Mouse (Mus musculus): Measurements from ENCODE around the gene Pkp3. TPM values are rescaled to one million over a fixed set of nuclear protein-coding genes. Genes with fewer than 3 reads are reported as not detected.

Pkp3 gene
- polyA plus RNA-seq, 1 experiment: 0.88 TPM

DNA sequence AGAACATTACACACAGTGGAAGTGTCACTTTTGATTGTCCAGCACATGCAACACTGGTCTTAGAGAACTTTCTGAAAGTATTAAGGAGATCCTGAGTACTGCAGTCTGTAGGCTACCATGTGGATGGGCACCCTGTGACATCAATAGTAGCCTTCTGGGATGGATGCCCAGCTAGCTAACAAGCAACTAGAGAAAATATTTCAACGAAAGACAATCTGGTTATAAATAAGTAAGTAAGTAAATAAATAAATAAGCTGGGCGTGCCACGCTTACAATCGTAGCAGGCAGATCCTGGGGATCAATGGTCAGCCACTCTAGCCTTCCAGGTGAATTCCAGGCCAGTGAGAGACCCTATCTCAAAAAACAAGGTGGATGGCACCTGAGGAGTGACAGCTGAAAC is 26.0 kb upstream of the Pkp3 start:
- no peaks in the 10 kb centered on the region for H3K79me2 ChIP-seq (ENCODE audit: control insufficient read depth, insufficient read depth)
- H3K4me3 ChIP-seq (ENCODE audit: insufficient read depth, poor library complexity, severe bottlenecking): no peak overlapping the region
- no peaks in the 10 kb centered on the region for H3K27me3 ChIP-seq (ENCODE audit: control insufficient read depth, insufficient read depth, insufficient read length)
- H3ac ChIP-seq (ENCODE audit: control insufficient read depth, insufficient read length, low read depth): no peak overlapping the region
- no peaks in the 10 kb centered on the region for H3K36me3 ChIP-seq (ENCODE audit: control insufficient read depth, insufficient read depth)
- no peaks in the 10 kb centered on the region for H3K79me3 ChIP-seq (ENCODE audit: low read depth)
- no peak for TF ChIP-seq MYOG (IDR thresholded peaks at IDR 0.05; ENCODE audit: control insufficient read depth, extremely low read depth, insufficient read length)
- TF ChIP-seq MAX (IDR thresholded peaks at IDR 0.05): no peak
- no peak for TF ChIP-seq USF1 (IDR thresholded peaks at IDR 0.05; ENCODE audit: low read depth)
- no peak for TF ChIP-seq CEBPB (IDR thresholded peaks at IDR 0.05; ENCODE audit: low read depth)
- TF ChIP-seq MYOD1 (IDR thresholded peaks at IDR 0.05; ENCODE audit: control insufficient read depth, insufficient read length, low read depth): no peak
- no peak for TF ChIP-seq CTCF (IDR thresholded peaks at IDR 0.05; ENCODE audit: control insufficient read depth, insufficient read depth, insufficient read length)
- no peak for TF ChIP-seq FOSL1 (IDR thresholded peaks at IDR 0.05; ENCODE audit: insufficient read depth, low read length, poor library complexity, severe bottlenecking)

GRCm38 (mm10) chr7:141052421-141052820 is 25.6 kb upstream of the Pkp3 start:
- H3K36me3 ChIP-seq (ENCODE audit: control insufficient read depth, insufficient read depth): no peaks in the 10 kb centered on the region
- no peaks in the 10 kb centered on the region for H3K27me3 ChIP-seq (ENCODE audit: control insufficient read depth, insufficient read depth, insufficient read length)
- H3ac ChIP-seq (ENCODE audit: control insufficient read depth, insufficient read length, low read depth): no peak overlapping the region
- H3K79me2 ChIP-seq (ENCODE audit: control insufficient read depth, insufficient read depth): no peaks in the 10 kb centered on the region
- no peak overlapping the region for H3K4me3 ChIP-seq (ENCODE audit: insufficient read depth, poor library complexity, severe bottlenecking)
- H3K79me3 ChIP-seq (ENCODE audit: low read depth): no peaks in the 10 kb centered on the region
- TF ChIP-seq CEBPB (IDR thresholded peaks at IDR 0.05; ENCODE audit: low read depth) (no peak), CTCF (IDR thresholded peaks at IDR 0.05; ENCODE audit: control insufficient read depth, insufficient read depth, insufficient read length) (no peak)

- TF ChIP-seq FOSL1 (IDR thresholded peaks at IDR 0.05; ENCODE audit: insufficient read depth, low read length, poor library complexity, severe bottlenecking) (no peak), MAX (IDR thresholded peaks at IDR 0.05) (no peak), CTCF (IDR thresholded peaks at IDR 0.05; ENCODE audit: control insufficient read depth, insufficient read depth, insufficient read length) (no peak), MYOD1 (IDR thresholded peaks at IDR 0.05; ENCODE audit: control insufficient read depth, insufficient read length, low read depth) (no peak), CEBPB (IDR thresholded peaks at IDR 0.05; ENCODE audit: low read depth) (no peak), USF1 (IDR thresholded peaks at IDR 0.05; ENCODE audit: low read depth) (no peak), MYOG (IDR thresholded peaks at IDR 0.05; ENCODE audit: control insufficient read depth, extremely low read depth, insufficient read length) (no peak)
- no peaks in the 10 kb centered on the region for H3K79me3 ChIP-seq (ENCODE audit: low read depth)
- H3K79me2 ChIP-seq (ENCODE audit: control insufficient read depth, insufficient read depth): no peaks in the 10 kb centered on the region
- no peak overlapping the region for H3ac ChIP-seq (ENCODE audit: control insufficient read depth, insufficient read length, low read depth)
- no peaks in the 10 kb centered on the region for H3K36me3 ChIP-seq (ENCODE audit: control insufficient read depth, insufficient read depth)
- H3K4me3 ChIP-seq (ENCODE audit: insufficient read depth, poor library complexity, severe bottlenecking): no peak overlapping the region
- no peaks in the 10 kb centered on the region for H3K27me3 ChIP-seq (ENCODE audit: control insufficient read depth, insufficient read depth, insufficient read length)
Measured at GRCm38 (mm10) chr7:141055785-141056184, 22.2 kb upstream of the Pkp3 start.

- Histone ChIP-seq H3K79me3 (ENCODE audit: low read depth) (no peaks in the 10 kb centered on the region), H3K36me3 (ENCODE audit: control insufficient read depth, insufficient read depth) (no peaks in the 10 kb centered on the region), H3K79me2 (ENCODE audit: control insufficient read depth, insufficient read depth) (no peaks in the 10 kb centered on the region), H3ac (ENCODE audit: control insufficient read depth, insufficient read length, low read depth) (no peak overlapping the region), H3K4me3 (ENCODE audit: insufficient read depth, poor library complexity, severe bottlenecking) (no peak overlapping the region), H3K27me3 (ENCODE audit: control insufficient read depth, insufficient read depth, insufficient read length) (no peaks in the 10 kb centered on the region)
- TF ChIP-seq USF1 (IDR thresholded peaks at IDR 0.05; ENCODE audit: low read depth): no peak
- TF ChIP-seq CEBPB (IDR thresholded peaks at IDR 0.05; ENCODE audit: low read depth): no peak
- no peak for TF ChIP-seq MAX (IDR thresholded peaks at IDR 0.05)
- TF ChIP-seq CTCF (IDR thresholded peaks at IDR 0.05; ENCODE audit: control insufficient read depth, insufficient read depth, insufficient read length): no peak
Measured at GRCm38 (mm10) chr7:141056976-141057375, 21.0 kb upstream of the Pkp3 start.

DNA sequence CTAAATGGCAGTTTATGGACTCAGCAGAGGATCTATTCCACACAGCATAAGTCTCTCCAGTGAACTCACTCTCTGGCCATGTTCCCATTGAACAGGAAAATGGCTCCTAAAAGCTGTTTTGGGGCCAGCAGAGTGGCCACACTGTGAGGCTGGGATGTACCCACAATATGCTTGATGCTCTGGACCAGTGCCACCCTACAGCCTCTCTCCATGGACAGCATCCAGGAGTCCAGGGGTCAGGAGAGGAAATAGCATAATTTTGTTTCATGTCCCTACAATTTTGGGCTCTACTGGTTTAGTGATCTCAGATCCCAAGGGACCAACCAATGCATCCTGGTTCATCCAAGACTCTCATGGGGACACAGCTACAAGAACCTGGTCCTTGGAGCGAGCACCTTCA is 20.5 kb upstream of the Pkp3 start:
- H3K36me3 ChIP-seq (ENCODE audit: control insufficient read depth, insufficient read depth): no peaks in the 10 kb centered on the region
- H3K4me3 ChIP-seq (ENCODE audit: insufficient read depth, poor library complexity, severe bottlenecking): no peak overlapping the region

GRCm38 (mm10) chr7:141058601-141059341 is 19.2 kb upstream of the Pkp3 start:
- Histone ChIP-seq H3K79me3 (ENCODE audit: low read depth) (no peaks in the 10 kb centered on the region), H3ac (ENCODE audit: control insufficient read depth, insufficient read length, low read depth) (no peak overlapping the region), H3K27me3 (ENCODE audit: control insufficient read depth, insufficient read depth, insufficient read length) (no peaks in the 10 kb centered on the region), H3K36me3 (ENCODE audit: control insufficient read depth, insufficient read depth) (no peaks in the 10 kb centered on the region), H3K4me3 (ENCODE audit: insufficient read depth, poor library complexity, severe bottlenecking) (no peak overlapping the region), H3K79me2 (ENCODE audit: control insufficient read depth, insufficient read depth) (no peaks in the 10 kb centered on the region)
- TF ChIP-seq CEBPB (IDR thresholded peaks at IDR 0.05; ENCODE audit: low read depth): no peak
- TF ChIP-seq MYOD1 (IDR thresholded peaks at IDR 0.05; ENCODE audit: control insufficient read depth, insufficient read length, low read depth): no peak
- no peak for TF ChIP-seq MYOG (IDR thresholded peaks at IDR 0.05; ENCODE audit: control insufficient read depth, extremely low read depth, insufficient read length)
- TF ChIP-seq MAX (IDR thresholded peaks at IDR 0.05): no peak
- TF ChIP-seq CTCF (IDR thresholded peaks at IDR 0.05; ENCODE audit: control insufficient read depth, insufficient read depth, insufficient read length): no peak
- TF ChIP-seq USF1 (IDR thresholded peaks at IDR 0.05; ENCODE audit: low read depth): no peak
- no peak for TF ChIP-seq FOSL1 (IDR thresholded peaks at IDR 0.05; ENCODE audit: insufficient read depth, low read length, poor library complexity, severe bottlenecking)

More for the DNA sequence above, 20.5 kb upstream of the Pkp3 start:
- no peak for TF ChIP-seq CTCF (IDR thresholded peaks at IDR 0.05; ENCODE audit: control insufficient read depth, insufficient read depth, insufficient read length)
- TF ChIP-seq MYOD1 (IDR thresholded peaks at IDR 0.05; ENCODE audit: control insufficient read depth, insufficient read length, low read depth): no peak
- TF ChIP-seq MAX (IDR thresholded peaks at IDR 0.05): no peak
- no peak for TF ChIP-seq CEBPB (IDR thresholded peaks at IDR 0.05; ENCODE audit: low read depth)
- no peak for TF ChIP-seq FOSL1 (IDR thresholded peaks at IDR 0.05; ENCODE audit: insufficient read depth, low read length, poor library complexity, severe bottlenecking)
- TF ChIP-seq USF1 (IDR thresholded peaks at IDR 0.05; ENCODE audit: low read depth): no peak
- TF ChIP-seq MYOG (IDR thresholded peaks at IDR 0.05; ENCODE audit: control insufficient read depth, extremely low read depth, insufficient read length): no peak
- no peaks in the 10 kb centered on the region for H3K27me3 ChIP-seq (ENCODE audit: control insufficient read depth, insufficient read depth, insufficient read length)
- no peaks in the 10 kb centered on the region for H3K79me3 ChIP-seq (ENCODE audit: low read depth)
- no peak overlapping the region for H3ac ChIP-seq (ENCODE audit: control insufficient read depth, insufficient read length, low read depth)
- H3K79me2 ChIP-seq (ENCODE audit: control insufficient read depth, insufficient read depth): no peaks in the 10 kb centered on the region
